Mouse (Mus musculus): ENCODE measurements at regions not wholly inside any gene's neighbourhood (a gene's known extent, or its start where the extent isn't known, plus 50 kb on each side); places are given as distances from the start of the nearest gene placed in this dataset.

DNA sequence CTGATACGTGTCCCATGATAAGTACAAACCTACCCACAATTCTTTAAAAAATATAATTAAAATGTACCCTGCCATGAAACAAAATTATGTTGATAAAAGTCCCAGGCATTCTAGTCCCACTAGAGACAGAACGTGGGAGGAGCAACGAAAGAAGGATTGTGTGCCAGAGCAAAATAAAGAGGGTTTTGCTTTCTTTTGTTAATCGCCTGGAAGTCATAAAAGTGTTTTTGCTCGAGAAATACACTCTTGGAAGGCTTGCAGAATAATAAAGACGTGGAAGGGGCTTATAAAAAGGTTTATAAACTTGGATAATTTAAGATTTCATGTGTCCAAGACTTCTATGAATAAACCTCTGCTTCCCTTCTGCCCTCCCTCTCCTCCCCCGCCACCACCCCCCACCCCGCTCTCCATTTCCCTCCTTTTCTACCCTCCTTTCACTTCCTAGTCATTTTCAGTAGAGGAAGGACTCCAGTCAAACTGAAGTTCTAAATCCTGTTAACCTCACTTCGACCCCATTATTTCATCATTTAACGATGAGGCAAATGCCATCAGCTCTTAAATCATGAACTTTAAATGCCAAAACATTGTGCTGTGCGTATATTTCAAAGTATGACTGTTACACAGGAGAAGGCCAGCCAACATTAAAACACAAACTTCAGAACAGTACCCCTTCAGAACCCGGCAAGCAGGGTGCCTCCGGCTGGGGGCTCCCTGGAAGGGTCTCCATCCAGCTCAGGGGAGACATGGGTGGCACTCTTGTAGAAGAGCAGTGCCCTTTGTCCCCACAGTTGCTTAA is 54.8 kb upstream of the Cep85l start:
- no peak for DNase-seq (ENCODE audit: low spot score)

GRCm38 (mm10) chr10:53432794-53433193 is 53.0 kb upstream of the Cep85l start:
- DNase-seq (ENCODE audit: low spot score) = no peak

DNA sequence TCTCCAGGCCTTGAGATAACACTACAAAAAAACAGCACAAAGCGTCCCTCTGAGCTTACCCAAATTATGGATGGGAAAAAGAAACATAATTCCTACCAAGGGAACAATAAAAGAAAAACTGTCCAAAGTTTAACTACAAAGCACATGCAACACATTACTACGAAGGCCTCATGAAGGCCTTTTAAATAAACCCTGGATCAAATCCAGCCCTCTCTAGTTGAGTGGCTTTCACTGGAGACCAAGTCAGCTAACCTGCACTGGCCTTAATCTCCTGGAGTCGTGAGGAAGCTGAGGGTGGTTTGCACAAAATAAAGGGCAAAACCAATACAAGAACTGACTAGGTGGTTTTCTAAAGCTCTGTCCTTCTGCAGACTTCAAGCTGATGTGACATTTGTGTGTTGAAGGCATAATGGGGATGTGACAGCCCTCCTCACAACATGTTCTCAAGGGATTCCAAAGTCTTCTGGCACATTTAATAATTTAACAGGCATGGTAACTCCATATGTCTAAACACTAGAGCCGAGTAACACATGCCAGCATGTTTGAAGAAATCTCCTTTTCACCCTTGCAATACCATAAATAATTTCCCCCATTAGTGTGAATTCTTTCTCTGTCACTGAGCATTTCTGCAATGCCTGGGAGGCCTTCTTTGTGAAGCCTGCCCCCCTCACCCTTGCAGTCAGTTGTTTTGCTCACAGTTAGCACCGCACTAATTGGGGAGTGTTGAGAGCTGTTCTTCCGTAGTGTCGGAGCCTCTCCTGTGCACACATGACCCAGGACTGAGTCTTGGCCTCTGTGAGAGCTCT is 50.0 kb upstream of the Cep85l start:
- no peak for DNase-seq (ENCODE audit: low spot score)
